Mouse (Mus musculus) myocyte (in vitro differentiated cells): ENCODE results near the gene Socs5.

Source experiments
- CEBPB ChIP-seq: IDR thresholded peaks from 2 replicates; pipeline ENCODE4 v1.6.1; 2011; ENCODE audit warnings: mild to moderate bottlenecking, moderate library complexity; ENCODE audit not compliant: poor library complexity, insufficient read depth, severe bottlenecking
- E2F4 ChIP-seq: IDR thresholded peaks from one replicate; pipeline ENCODE4 v1.6.1; 2011; ENCODE audit warnings: mild to moderate bottlenecking, control low read depth, moderate library complexity; ENCODE audit not compliant: insufficient read depth
- MAX ChIP-seq: IDR thresholded peaks from one replicate; pipeline ENCODE4 v1.6.1; 2011; ENCODE audit warnings: low read depth, mild to moderate bottlenecking, control low read depth
- MYOD1 ChIP-seq, 3 experiments: IDR thresholded peaks; one replicate each; pipeline ENCODE4 v1.6.1; 2011; ENCODE audit warnings: control low read depth in 2 of 3, low read depth in 2 of 3, mild to moderate bottlenecking in 2 of 3, moderate library complexity in 1 of 3; ENCODE audit not compliant: insufficient read length in 2 of 3, control insufficient read depth in 1 of 3
- MYOG ChIP-seq, 3 experiments: IDR thresholded peaks; one replicate each; pipeline ENCODE4 v1.6.1; 2011; ENCODE audit warnings: control low read depth in 2 of 3, low read depth in 2 of 3, mild to moderate bottlenecking in 2 of 3; ENCODE audit not compliant: insufficient read length in 2 of 3, control insufficient read depth in 1 of 3, insufficient read depth in 1 of 3
- POLR2A ChIP-seq: IDR thresholded peaks from one replicate; pipeline ENCODE4 v1.6.1; 2011; ENCODE audit warnings: low read depth, mild to moderate bottlenecking, control low read depth, moderate library complexity; ENCODE audit not compliant: insufficient read length
- POLR2AphosphoS2 ChIP-seq: IDR thresholded peaks from one replicate; pipeline ENCODE4 v1.6.1; 2011; ENCODE audit warnings: low read depth, control low read depth; ENCODE audit not compliant: insufficient read length
- TCF3 ChIP-seq: IDR thresholded peaks from one replicate; pipeline ENCODE4 v1.6.1; 2011; ENCODE audit warnings: low read depth, control low read depth; ENCODE audit not compliant: insufficient read length
- USF1 ChIP-seq: IDR thresholded peaks from one replicate; pipeline ENCODE4 v1.6.1; 2011; ENCODE audit warnings: low read depth, mild to moderate bottlenecking, control low read depth, moderate library complexity

GRCm38 (mm10) chr17:87141188-87141935 lies 33.9 kb downstream of the Socs5 start:
- TF ChIP-seq E2F4: no peak
- TF ChIP-seq POLR2A: no peak
- no peak for TF ChIP-seq TCF3
- no peak for TF ChIP-seq MYOG (IDR thresholded peaks at IDR 0.05; ENCODE audit: control insufficient read depth in 1 of 3, insufficient read depth in 1 of 3, insufficient read length in 2 of 3, low read depth in 2 of 3)
- no peak for TF ChIP-seq CEBPB
- TF ChIP-seq USF1: no peak
- no peak for TF ChIP-seq POLR2AphosphoS2
- no peak for TF ChIP-seq MYOD1 (IDR thresholded peaks at IDR 0.05; ENCODE audit: control insufficient read depth in 1 of 3, insufficient read length in 2 of 3, low read depth in 2 of 3)
- no peak for TF ChIP-seq MAX
